Mouse (Mus musculus): Measurements from ENCODE around the gene Pde4d.

Pde4d gene

DNA sequence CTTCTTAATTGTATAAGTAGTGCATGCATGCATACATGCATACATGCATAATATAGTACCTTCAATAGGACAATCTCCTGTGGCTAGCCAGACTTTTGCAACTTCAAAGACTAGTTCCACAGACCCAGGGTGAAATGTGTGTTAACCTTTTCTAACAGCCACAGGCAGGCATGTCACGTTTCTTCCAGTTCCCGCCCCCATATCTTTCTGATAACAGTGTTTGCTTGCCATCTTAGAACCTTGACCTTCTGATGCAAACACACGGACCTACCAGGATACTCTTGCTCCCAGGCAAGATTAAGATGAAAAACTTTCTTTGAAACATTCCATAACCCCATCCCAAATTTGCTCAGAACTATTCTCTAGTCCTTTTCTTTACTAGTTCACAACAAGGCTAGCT is 1357.7 kb downstream of the Pde4d start:
- no peak for DNase-seq

DNA sequence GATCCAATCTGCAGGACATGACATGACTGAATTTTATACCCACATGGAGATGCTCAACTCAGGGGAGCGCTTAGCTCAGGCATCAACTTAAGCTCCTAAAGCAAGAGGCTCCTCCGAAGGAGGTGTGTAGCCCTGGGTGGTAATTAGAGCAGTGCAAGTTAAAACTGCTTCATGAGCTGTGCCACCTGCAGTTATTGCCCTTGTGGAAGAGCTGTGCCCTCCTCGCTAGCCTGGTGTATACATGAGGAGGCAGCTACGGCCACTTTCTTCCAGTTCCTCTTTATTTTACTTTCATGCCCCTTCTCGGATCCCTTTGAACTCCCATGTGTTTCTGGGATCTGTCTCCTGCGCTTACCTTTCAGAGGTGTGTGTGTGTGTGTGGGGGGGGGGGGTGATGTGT is 1358.3 kb downstream of the Pde4d start:
- DNase-seq = no peak

DNA sequence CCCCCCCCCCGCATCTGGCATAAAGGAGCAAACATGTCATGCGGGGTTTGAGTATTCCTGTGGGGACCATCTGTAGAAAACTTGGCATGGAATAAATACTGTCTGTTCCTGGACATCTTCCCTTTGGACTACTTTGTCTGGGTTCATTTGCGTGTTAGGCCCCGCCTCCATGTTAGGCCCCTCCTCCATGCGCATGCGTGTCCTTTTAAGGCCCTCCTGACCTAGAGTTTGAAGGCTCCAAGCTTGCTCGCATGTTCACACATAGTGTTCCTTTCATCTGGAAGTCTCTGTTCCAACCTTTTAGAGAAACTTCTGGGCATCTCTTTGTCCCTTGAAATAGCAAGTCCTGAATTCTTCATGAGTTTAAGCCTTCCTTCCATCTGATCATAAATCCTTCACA is 1359.2 kb downstream of the Pde4d start:
- DNase-seq = no peak

DNA sequence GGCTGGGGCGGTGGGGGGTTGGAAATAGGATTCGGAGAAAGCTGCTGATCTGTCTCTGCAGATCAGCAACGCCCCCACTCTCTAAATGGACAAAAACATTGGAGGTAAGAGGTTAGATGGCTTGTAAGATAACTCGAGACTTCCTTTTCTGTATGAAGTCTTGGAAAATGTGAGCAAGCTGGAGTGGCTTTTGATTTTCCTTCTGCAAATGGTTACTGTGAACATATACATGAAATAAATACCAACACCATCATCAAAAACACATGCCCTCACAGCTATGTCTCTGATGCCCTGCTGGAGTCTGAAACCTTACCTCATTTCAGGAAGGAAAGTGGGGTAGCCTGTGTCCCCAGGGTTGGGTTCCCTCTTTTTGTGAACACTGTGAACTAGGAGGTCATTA is 1359.9 kb downstream of the Pde4d start:
- no peak for DNase-seq

DNA sequence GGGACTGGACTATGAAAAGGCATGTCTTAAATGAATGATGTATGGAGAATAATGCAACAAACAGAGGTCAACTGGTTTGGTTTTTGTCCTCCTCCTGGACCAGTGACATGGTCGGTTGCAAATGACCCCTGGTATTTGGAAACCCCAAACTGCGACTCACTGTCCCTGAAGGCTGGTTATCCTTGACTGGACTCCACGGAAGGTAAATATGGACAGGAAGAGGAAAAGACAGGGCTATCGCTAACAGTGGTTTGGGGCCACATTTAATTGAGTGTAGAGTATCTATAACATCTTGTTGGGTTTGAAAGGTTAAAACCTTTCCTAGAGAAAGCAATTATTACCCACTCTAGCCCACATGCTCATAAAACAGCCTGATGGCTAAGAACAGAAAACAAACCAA is 1364.2 kb downstream of the Pde4d start:
- no peak for DNase-seq

DNA sequence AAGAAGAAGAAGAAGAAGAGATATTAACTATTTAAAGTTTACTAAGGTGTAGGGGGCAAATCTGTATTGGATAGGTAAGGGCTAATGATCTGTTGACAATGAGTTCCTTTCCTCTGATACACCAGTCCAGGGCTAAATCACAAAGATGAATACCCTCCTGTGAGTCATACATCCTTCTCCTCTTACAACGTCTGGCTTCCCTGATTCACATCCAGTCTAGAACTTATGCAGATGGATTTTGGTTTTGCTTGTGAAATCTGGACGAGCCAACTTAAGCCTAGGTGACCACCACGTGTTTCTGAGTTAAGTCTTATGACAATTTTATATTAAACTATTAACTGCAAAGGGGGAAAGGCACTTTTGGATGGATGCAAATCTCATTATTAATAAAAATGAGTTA is 1369.3 kb downstream of the Pde4d start:
- DNase-seq = no peak

DNA sequence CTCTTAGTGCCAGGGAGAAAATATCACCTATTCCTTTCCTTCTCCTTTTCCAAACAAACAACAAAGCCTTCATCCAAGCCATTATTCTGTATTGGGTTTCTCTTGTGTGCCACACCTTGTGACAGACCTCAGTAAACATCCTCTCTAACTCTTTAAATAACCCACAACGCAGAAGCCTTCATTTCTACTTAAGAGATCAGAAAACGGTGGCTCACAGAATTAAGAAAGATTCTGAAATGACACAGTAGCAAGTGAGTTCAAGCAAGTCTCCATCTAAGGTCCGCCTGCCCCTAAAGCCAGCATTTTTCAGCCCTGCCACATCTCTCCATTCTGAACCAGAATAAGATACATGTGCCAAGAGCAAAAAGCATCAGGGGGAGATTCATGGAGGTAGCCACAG is 1370.4 kb downstream of the Pde4d start:
- DNase-seq = no peak

DNA sequence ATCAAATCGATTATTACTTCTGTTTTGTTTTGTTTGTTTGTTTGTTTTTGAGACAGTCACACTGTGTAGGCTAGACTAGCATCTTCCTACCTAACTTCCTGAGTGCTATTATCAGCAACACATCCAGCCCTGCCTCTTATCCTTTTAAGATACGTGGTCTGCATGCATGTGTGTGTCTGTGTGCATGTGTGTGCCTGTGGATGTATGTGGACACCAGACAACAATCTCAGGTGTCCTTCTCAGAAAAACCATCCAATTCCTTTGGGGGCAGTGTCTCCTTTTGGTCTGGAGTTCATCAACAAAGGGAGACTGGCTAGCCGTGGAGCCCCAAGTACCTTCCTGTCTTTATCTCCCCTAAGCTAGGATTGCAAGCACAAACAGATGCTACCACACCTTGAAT is 1371.1 kb downstream of the Pde4d start:
- no peak for DNase-seq

DNA sequence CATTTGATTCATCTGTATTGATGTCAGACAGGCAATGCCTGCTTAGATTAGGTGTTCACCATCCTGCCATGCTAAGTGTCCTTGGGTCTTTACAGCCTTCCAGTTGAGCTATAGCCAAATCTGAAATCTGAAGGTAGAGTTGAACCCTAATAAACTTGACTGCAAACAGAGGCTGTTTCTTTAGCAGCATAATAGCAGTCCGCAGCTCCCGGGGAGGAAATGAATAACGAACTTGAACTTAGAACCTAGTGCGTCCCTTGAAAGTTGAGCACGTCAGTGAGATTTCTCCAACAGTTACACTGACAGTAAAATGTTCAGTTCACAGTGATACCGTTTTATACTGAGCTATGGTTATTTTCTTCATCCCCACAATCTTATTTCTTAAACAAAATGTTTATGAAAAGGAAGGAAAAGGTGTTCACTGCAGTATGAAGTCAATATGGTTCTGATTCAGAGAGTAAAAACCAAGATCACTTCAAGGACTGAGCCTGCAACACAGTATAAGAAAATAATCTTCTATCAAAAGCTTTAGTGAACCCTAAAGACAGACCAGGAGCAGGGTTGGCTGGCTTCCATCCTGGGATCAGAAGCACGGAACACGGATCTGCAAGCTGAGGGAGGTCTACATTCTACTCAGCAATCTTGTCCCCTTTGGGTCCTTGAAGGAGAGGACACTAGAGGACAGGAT is 1372.1 kb downstream of the Pde4d start:
- DNase-seq = no peak

DNA sequence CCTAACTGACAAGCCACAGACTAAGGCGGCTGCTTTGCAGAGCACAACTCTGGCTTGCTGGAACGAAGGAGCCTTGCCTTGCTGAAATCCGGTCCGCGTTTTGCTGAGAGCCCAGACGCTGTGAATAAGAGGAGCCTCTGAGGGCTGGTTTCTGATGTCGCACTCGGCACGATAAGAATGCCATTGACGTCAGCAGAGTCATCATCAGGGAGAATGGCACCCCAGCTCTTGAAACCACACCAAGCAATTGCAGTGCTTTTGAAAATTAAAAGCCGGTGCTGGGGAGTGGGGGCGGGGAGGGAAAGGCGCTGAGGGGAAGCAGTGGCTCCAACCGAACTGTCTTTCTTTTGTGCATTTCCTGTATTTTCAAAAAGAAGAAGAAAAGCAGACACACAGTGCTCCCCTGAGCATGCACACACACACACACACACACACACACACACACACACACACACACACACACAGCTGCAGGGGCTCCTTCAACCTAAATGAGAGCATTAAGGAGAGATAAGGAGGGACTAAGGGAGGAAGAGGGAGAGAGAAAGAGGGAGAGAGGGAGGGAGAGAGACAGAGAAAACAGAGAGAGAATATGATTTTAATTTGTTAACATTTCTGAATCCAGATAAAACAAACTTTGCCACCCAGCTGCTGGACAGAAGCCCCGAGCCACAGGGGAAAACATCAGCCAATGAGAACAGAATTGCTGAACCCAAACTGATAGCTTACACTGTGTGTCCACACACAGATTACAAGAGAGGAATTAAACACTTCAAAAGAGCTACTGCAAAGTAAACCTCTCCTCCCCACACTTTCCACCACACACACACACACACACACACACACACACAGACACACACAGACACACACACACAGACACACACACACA is 1372.9 kb downstream of the Pde4d start:
- peak; percentile 91 for DNase-seq

DNA sequence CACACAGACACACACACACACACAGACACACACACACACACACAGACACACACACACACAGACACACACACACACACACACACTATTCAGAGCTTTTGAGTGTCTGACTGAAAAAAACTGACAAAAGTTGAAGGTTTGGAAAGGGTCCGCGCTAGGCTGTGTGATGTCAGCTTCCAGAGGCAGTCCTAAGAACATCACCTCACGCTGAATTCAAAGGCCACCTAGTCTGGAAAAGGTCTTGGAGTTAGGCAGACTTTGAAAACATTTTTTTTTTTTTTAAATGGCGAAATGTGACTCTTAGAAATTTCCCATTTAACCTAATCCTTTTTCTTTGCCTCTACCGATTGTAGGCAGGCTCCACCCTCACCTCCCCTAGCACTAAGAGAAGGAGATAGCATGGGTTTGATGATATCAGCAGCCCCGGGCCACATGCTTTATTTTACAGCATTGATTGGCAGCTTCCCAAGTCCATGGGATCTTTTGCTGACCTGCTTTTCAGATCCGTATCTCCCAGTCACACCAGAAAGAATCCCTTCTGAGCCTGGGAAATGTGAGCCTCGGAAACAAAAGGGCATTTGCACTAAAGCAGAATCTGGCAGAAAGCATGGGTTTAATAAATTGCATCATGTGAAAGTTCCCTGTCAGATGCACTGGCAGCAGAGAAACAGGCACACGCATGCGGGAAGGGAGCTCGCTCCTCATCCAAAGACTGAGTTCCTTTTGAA is 1373.7 kb downstream of the Pde4d start:
- DNase-seq = peak; percentile 59

DNA sequence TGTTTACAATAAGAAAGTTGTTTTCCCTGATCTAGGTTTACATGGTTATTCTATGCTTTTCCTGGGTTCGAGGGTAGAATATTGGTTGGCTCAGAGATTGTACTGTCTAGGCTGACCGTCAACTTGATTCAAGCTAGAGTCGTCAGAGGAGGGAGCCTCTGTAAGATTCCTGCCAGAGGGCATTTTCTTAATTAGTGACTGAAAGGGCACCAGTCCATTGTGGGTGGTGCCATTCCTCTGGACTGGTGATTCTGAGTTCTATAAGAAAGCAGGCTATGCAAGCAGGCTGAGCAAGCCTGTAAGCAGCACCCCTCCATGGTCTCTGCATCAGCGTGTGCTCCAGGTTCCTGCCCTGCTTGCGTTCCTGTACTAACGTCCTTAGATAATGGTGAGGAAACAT is 1376.1 kb downstream of the Pde4d start:
- no peak for DNase-seq

DNA sequence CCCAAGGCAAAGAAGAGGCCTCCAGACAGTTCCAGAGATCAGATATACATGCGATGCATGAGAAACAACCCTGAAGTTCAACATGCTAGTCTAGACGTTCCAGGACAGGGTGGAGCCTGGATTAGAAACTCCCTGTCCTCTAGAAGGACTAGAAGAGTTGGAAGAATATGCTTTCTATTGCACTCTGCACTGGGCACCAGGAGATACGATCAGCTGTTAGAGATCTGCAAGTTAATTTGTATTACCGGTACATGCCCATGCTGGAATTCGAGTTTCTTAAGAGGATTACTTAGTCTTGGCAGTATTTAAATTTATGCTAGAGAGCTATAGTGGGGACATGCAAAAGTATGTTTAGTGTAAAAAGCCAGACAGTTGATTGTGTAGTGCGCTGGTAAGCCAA is 1377.6 kb downstream of the Pde4d start:
- no peak for DNase-seq

DNA sequence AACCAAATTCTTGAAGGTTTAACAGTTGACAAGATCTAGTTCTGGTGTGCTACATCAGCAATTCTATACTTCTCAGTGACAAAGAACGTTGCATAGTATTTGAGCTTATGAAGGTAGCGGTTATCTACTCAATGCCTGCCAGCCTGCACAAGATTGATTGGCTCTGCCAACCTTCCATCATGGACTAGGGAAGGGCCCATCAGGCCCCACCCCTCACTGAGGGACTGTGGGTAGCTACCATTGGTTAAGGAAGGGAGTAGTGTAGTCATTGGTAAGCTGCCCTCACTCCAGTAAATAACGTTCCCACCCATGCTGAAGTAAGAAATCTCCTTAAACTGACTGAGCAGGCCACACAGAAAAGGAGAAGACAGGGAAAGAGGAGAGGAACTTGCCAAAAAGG is 1378.2 kb downstream of the Pde4d start:
- no peak for DNase-seq

DNA sequence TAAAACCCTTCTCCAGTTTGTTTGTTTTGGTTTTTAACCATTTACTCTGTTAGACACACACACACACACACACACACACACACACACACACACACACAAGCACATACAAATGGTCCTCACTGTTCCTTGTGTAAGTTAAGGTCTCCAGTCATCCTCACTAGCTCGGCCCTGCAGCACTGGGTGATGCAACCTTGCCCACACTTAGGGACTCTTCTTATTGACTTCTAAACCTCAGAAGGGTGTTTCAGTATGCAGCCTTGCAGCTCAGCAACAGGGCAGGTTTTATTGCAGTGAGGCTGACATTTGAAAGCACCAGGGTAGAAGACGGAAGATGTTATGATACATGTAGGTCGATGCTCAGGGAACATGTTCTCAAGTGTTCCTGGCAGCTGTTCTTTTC is 1379.7 kb downstream of the Pde4d start:
- DNase-seq = no peak

DNA sequence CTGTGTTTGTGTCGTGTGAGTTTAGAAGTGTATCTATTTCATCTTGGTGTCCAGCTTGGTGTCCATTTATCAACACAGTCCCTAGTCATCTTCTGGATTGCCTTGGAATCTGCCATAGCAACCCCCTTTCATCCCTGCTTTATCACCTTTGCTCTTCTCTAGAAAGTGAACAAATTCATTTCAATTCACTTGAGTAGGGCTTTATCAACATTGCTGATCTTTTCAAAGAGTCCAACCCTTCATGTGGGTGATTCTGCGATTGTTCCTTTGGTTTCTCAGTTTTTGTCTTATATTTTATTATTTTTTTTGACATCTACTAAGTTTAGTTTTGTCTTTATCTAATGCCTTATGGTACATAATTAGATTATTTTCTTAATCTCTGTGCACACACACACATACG is 1385.2 kb downstream of the Pde4d start:
- no peak for DNase-seq

DNA sequence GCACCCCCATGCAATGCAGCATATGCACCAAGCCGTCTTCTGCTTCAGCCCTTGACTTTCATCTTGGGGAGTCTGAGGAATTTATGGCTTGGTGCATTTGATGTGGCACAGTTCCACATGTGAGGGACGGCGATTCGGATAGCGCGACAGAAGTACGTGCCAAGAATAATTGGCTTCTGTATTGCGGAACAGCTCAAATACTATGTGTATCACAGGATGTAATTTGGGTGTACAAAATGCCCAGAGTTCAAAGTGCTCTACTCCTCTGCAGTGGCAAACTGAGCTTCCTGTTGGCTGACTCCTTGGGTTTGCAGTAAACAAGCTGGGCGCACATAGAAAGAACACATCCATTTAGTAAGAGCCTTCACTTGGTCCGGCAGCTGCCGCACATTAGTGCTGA is 1387.7 kb downstream of the Pde4d start:
- DNase-seq = no peak

DNA sequence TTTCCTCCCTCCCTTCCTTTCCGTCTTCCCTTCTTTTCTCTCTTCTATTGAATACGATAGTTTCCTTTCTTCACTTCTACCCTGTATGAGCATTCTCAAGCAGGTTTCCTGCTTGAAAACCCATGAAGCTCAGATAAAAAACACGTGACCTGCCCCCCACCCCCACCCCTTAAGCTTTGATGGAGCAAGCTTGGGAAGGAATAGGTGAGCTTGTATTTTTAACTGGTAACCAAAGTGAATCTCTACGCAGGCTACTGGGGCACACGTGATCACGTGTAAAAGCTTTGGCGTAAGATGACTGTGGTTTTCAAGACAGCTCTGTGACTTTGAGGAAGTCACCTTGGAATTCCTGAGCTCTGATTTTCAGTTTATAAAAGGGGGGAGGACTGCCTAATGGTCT is 1388.2 kb downstream of the Pde4d start:
- no peak for DNase-seq

DNA sequence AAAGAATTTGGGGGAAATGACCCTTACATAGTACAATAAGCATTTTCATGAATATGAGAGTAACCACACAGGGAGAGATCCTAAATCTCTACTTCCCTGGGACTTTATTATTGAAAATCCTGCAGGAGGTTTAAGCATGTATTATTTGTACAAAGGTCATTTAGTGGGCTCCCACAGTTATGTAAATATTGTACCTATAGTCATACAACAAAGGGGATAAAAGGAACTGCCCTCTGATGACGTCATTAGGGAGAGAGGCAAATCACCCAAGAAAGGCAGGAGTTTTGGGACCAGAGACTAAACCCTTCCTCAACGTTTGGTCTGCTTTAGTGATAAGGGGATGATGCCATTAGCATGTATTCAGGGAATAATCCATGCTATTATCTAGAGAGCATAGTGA is 1390.5 kb downstream of the Pde4d start:
- no peak for DNase-seq

DNA sequence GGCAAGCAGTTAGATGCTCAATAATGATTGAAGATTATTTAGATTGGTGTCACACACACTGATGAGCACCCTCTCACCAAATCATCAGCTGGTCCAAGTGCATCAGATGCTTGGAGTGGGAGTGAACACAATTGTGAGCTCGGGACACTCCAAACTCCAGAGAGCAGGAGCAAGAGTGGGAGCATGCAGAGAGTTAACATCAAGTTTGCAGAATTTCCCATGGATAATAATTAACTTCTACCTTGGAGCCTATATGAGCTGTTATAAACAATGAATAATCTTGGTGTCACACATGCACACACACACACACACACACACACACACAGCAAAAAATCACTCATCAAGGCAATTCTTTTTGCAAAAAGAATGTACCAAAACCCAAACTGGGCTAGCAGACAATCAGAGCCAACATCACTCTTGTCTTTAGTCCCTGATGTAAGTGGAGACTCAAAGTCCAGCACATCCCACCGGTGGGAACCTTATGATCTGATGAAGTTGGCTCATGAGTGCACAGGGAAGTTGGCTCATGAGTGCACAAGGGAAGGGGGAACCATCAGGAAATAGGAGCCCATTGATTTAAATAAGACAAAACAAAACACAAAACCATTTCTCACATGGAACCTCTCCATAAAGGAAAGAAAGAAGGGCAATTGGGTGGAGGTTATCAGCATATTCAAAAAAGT is 1391.5 kb downstream of the Pde4d start:
- DNase-seq = no peak

DNA sequence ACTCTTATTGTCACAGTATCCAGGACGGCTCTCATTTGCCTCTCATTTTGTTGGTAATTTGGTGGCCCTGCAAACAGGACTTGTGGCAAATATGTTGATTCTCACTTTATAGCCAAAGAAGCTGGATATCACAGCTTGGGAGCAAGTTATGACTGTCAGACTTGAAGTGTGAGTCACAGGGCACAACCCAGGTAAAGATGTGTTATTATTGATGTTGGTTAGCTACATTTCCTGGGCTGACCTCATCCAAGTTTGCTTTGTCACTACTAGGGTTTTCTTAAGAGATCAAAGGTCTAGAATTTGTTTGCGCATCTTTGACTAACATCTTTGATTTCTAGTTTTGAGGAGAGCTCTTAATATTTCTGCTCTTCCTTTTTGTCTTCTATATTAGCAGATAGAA is 1393.2 kb downstream of the Pde4d start:
- no peak for DNase-seq

DNA sequence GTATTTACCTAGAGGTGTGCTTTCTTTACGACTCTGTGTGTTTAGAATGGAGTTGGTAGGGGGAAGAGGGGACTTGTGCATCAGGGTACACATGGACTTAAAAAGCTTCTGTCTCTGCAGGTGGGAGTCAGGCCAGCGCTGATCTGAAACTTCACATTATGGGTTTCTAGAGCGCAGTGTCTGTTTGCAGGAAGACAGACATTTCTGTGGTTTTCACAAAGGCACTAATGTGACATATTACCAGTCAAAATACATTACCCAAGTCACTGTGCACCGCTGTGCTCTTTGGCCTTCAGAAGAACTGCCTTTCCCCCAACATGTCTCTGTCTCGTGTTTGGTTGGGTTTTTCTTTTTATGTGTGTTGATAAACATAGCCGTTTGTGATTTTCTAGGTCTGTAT is 1395.1 kb downstream of the Pde4d start:
- no peak for DNase-seq

DNA sequence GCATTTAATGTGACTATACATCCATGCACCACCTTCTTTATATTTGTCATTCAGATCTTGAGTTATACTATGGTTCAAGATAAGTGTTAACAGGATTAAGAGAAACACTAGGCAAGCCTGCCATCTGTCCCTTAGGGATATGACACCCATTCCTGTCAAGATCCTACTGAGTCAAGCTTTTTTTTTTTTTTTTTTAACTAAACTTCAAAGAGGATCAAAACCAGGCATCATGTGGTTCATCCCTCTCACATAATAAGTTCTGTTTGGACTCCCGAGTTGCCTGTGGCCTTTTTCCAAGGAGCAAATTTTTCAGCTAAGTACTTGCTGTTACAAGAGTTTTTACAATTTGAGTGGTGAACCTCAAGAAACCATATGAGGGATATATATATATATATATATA is 1414.1 kb downstream of the Pde4d start:
- no peak for DNase-seq
